Mouse (Mus musculus) A20 (cell line): ENCODE data around the gene Slc16a5.
A peak's percentile ranks its signal among the peaks of the same experiment; 100 is the strongest.
"Not testable (repeated sequence)": the region's sequence is repeated elsewhere in the genome, so short reads cannot be mapped to it uniquely, and the experiment has no call there.

Source experiments
- DNase-seq: peaks from one replicate; pipeline ENCODE4 v3.0.0-alpha.2; 2011; ENCODE audit warnings: low read depth, low spot score

The Slc16a5 gene

DNA sequence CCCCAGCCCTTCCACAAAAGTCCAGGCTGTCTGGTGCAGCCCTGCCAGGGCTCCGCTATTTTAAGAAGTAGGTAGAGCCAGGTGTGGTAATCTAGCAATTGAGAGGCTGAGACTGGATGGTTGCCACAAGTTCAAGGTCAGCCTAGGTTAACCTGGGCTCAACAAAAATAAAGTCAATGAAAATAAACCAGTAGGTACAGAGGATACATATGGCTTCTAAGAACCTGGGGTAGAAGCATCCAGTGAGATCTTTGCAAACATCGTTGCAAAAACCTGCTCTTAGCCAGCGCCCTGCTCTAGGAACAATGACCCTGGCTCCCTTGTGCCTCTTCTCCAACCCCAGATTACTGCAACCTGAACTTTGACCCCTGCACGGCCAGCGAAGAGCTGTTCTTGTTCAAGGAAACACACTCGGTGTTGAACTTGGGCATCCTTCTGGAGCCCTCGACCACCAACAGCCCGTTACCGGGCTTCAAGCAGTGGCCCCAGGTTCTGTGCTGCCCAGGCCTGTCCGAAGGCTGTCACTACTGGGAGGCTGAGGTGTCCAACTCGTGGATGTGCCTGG lies 14.9 kb upstream of the Slc16a5 start:
- no peak for DNase-seq

DNA sequence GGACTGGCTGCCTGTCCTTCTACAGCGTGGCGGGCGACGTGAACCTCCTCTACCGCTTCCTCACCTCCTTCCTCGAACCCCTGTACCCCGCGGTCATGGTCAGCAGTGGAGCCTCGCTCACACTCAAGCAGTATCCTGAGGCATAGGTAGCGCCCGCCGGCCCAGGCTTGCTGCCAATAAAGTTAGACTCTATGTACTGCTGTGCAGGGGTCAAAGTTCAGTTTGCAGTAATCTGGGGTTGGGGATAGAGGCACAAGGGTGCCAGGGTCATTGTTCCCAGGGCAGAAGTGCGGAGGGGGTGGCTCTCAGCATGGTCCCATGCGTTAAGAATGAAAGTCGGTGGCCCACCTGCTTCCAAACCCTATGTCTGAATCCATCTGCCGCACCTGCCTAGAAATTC lies 14.2 kb upstream of the Slc16a5 start:
- no peak for DNase-seq

DNA sequence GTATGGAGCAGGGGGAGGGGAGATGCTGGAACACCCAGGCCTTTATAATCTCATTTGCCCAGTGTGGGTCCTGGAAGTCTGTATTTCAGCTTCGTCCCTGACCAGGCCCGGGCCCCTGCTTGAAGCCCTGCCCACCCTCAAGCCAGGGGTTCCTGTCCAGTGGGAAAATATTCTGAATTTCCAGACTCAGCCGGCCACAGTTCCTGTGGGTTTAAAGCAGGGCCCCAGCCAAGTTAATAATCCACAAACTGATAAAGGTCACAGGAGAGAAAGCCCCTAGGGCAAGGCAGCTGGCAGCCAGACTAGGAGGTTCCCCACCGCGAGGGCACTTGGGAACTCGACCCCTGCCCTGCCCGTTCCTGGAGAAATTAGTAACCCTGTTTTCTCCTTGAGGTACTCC lies 13.3 kb upstream of the Slc16a5 start:
- no peak for DNase-seq

DNA sequence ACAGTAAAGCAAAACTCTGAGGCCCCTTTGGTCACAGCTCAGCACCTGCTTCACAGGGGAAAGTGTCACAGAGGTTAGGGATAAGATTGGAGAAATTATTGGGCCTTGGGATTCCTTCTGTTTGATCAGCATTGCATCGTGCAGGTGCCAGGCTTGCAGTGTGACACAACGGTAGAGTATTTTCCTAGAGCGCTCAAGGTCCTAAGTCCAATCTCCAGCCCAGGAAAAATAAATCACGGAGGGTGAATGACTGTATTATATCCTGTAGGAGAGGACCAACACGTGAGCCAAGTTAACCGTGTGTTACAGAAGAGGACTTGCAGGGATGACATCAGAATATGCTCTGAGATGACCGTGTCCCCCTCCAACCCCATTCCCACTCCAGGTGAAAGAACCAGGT lies 12.1 kb upstream of the Slc16a5 start:
- DNase-seq, result no peak

DNA sequence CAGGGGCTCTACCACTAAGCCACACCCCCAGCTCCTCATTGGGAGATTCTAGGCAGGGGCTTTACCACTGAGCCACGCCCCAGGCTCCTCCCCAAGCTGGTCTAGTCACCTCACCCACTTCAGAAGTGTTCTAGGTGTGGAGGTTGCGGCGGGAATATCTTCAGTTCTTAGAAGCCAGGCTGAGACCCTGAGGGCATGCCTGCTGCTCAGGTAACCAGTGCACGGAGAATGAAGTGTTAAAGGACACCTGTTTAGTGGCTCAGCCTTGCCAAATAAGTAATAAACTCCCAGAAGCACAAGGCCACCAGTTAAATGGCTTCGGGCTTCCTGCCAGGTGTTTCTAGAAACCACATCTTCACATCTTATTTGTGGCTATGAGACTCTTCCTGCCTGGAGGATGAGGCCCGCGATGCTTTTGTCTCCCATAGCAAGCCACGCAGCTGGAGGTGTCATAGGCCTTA lies 10.5 kb upstream of the Slc16a5 start:
- DNase-seq, result peak; percentile 20

DNA sequence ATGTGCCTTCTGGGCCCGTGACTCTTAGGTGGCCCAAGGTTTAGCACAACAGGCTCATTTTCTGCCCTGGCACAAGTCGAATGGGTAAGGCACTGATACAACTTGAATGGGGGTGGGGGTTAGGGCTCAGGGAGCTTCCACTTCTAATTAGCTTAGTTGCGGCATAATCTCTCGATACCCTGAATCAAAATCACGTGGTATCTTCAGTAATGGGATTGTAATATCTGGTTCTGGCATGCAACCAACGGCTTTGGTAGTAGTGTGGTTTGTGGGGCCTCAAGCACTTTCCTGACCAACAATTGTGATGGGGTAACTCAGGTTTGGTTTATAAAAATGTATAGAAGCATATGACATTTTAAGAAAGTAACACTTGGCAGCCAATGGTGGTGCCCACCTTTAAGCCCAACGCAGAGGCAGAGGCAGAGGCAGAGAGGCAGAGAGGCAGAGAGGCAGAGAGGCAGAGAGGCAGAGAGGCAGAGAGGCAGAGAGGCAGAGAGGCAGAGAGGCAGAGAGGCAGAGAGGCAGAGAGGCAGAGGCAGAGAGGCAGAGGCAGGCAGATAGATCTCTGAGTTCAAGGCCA lies 9.9 kb upstream of the Slc16a5 start:
- DNase-seq, result no peak

DNA sequence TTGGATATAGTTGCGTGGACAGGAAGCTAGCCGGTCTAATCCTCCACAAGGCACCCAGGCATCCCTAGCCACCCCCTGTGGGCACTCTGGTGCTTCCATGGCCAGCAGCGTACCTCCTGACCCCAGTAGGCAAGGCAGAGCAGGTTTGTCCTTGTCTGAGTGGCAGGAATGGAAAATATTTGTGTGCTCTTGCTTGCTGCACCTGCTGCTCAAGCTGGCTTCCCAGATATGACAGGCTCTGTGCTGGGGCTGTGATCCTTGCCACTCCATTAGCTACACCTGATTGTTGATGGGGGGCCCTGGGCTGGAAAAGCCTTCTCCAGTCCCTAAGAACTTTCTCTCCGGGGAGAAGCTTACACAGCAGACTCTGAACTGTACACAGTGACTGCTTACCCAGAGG lies 9.0 kb upstream of the Slc16a5 start:
- no peak for DNase-seq

DNA sequence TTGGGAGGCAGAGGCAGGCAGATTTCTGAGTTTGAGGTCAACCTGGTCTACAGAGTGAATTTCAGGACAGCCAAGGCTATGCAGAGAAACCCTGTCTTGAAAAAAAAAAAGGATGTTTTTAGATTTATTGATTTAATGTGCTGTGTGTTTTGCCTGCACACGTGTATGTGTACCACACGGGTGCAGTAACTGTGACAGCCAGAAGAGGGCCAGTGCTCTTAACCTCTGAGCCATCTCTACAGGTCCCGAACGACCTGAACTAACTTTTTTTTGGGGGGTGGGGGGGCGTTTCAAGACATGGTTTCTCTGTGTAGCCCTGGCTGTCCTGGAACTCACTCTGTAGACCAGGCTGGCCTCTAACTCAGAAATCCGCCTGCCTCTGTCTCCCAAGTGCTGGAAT lies 7.5 kb upstream of the Slc16a5 start:
- not testable (repeated sequence) for DNase-seq

DNA sequence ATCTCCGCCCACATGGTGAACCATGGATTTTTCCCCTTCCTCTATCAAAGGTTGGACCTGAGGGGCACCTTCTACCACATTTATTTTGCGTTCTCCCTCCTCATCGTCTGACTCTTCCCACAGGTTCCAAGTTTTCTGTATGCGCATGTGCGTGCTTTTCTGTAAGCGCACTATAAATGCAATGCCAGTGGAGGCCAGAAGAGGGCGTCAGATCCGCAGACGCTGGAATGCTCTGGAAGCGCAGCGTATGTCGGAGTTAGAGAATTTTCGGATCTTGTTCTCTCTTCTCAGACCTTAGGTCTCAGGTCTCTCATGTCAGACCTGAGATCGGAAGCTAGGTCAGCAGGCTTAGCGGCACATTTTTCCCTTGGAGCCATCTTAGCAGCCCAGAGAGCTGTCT lies 6.7 kb upstream of the Slc16a5 start:
- no peak for DNase-seq

DNA sequence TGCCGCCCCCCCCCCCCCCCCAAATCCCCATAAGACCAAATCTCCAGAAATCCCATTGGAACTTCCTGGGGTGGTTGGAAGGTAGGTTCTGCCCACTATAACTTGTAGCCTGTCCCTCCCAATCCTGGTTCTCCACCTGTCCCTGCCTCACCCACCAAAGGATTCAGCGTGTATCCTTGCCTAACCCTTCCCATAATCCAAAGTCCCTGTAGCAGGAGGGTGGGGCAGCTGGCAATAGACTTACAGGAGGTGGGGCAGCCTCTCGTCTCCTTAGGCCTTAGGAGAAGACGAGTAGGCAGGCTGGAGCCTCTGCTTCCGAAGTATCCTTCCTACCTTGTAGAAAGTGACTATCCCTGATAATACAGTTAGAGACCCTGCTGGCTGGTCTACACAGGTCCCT lies 6.1 kb upstream of the Slc16a5 start:
- DNase-seq, result no peak

DNA sequence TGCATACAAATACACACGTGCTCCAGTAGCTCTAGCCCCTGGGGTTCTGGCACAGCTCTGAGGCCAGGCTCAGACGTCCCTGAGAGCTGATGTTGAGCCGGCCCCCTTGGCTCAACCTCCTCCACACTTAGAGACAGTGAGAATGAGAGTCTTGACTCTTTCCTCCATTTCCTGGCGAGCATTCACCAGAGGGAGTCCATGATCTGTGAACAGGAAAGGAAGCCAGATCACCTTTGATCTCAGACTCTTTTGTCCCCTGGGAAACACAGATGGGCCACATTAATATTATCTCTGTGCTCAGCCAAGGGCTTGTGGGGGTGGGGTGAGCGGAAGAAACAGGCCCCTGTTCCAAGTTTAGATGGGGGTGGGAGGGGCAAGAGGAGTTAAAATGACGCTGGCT lies 4.9 kb upstream of the Slc16a5 start:
- DNase-seq, result no peak

DNA sequence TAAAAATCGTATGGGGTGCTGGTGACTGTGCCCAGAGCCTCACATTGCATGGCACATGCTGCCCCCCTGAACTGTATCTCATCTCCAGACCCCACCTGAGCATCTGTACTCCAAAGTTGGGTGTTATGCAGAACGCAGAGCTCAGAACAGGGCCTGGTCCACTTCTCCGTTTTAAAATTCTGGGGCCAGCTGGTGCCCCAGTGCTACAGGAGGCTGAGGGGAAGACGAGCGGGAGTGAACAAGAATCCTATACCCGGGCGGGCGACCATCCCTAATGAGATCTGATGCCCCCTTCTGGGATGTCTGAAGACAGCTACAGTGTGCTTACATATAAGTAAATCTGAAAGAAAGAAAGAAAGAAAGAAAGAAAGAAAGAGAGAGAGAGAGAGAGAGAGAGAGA lies 1.3 kb upstream of the Slc16a5 start:
- DNase-seq, result no peak

DNA sequence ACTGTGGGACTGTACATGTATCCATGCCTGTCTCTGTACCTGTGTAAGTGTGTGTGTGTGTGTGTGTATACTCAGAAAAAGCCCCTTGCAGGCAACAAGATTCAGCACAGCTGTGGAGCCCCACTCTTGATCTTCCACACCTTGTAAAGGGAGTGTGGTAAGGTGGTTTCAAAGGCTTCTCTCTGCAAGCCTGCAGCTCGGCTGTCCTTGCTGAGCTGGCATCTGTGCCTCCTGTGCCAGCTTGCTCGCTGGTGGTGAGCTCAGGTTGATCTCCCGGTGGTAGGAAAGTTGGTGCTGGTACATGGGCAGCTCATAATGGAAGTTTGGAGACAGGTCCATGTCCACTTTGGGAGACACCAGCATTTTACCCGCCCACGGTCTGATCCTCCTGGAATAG lies 430 bp upstream of the Slc16a5 start:
- no peak for DNase-seq

DNA sequence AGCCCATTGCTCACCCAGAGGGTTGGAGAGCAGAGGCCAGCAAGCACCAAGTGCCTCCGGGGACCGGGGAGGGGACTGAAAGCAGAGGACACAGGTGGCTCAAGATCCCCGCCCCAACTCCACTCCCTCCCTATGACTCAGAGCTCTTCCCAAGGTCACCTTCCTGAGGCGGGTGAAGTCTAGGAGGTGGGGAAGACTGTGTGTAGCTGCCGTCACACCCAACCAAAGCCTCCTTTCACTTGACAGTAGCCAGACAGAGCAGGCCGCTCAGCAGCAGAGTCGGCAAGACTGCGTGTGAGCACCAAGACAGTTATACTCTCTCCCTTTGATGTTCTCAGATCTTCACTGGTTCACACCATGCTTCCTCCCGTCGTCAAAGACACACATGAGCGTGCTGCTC lies 1.1 kb downstream of the Slc16a5 start:
- DNase-seq, result no peak

DNA sequence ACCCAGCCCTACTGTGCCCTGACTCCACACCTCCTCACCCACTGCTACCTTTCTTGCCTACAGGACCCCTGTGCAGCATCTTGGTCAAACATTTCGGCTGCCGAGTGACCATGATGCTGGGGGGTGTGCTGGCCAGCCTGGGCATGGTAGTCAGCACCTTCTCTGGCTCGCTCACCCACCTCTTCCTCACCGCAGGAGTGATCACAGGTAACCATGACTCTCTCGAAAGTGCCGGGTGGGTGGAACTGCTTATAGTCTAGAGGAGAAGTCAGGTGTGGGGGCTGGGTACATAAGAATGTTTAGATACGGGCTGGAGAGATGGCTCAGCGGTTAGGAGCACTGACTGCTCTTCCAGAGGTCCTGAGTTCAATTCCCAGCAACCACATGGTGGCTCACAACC lies 2.6 kb downstream of the Slc16a5 start:
- no peak for DNase-seq

DNA sequence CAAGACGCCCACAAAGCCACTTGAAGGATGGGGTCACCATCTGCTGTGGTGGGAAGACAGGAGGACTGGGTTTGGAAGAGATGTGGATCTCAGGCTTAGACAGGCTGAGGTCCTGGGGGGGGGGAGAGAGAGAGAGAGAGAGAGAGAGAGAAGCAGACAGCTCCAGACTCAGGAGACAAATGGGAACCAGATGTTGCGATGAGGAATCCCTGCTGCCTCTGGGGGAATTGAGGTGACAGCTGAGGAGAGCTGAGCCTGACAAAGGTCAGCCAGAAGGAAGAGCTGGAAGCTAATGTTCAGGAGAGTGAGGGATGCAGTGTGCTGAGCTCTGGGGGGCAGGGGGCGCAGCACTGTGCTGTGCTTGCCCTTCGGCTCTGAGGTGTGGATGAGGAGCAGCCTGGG lies 4.9 kb downstream of the Slc16a5 start:
- DNase-seq, result no peak

DNA sequence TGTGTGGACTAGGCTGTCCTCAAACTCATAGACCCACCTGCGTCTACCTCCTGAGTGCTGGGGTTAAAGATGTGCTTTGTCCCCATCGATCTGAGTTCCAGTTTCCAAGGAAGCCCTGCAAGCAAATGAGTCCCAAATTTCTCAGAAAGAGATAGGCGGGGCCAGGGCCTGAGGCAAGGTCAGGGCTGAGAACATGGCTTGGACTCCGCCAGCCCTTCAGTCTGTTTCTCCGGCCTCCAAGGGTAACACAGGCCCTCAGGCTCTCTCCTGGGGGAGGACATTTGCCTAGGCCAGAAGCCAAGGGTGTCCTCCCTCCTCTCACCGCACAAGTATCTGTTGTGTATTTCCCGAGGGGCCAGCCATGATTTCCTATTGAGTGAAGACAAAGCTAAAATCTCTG lies 9.9 kb downstream of the Slc16a5 start:
- DNase-seq, result no peak

DNA sequence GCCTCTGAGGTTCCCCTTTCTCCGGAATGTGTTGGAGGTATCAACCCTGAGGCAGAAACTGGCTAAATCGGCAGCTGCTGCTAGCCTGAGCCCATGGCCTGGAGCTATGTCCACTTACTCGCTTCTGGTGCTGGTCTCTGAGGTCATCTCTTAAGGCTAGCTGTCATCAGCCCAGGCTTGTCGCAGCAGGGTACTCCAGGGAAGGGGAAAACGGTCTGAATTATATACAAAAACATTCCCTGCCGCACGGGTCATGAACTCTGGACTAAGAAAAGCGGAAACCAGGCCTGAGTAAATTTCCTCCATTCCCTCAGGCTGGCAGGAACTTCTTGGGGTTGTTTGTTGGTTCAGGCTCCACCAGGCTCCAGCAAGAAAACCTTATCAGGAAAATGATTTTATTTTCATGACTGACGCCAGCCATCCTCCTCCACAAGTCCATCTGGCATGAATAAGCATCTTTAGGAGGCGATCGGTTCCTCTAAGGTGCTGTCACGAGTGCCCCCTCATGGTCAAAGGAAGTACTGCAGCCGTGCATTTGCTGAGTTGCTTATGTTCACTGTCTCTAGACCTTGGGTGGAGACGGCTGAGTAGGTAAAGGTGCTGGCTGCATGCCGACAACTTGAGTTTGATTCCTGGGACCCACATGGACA lies 11.5 kb downstream of the Slc16a5 start:
- peak; percentile 91 for DNase-seq

DNA sequence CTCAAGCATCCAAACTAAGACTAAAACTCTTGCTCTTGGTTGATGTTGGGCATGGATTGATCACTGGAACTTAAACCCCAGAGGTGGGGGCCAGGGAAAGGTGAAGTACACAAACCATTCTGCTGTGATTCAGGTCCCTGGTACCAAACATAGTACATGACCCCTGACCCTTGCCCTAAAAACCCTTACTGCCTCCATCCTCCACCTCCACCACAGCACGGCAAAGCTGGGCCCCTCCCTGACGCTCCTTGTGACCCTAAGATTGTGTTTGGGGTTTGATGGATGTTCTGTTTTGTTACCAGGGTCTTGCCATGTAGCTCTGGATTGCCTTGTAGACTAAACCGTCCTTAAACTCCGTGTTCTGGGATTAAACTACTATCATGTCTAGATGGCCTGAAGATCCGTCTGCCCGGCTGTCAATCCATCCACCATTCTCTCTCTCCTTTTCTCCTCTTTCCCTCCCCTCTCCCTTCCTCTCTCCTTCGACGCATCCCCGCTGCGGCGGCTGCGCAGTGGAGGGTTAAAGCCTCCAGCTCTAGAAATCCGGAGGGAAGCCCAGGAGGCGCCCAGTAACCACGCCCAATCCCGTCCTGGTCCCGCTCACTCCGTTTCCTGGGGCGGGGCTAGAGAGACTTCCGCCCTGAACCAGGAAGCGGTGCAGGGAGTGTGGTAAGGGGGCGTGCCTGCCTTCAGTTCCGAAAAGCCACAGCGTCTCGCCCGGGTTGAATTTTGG lies 12.9 kb downstream of the Slc16a5 start, which contains the start of gene Armc7:
TSS of gene Armc7 (plus strand) at position 643 of the 733 bp plus-strand sequence.
- DNase-seq, result peak; percentile 93

DNA sequence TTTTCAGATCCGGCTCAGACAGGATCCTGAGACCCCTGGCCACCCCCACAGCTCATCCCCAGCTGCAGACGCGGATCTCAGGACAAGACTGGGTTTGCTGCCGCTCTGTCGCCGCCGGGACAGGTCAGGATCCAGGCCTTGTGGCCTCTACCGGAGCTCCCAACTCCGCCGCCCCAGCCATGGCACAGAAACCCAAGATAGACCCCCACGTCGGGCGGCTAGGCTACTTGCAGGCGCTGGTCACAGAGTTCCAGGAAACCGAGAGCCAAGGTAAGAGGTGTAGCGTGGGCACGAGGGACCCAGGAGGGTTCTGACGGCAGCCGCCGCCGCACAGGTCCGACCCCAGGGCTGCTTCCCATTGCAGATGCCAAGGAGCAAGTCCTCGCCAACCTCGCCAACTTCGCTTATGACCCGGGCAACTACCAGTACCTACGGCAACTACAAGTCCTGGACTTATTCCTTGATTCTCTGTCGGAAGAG lies 13.5 kb downstream of the Slc16a5 start:
- no peak for DNase-seq

DNA sequence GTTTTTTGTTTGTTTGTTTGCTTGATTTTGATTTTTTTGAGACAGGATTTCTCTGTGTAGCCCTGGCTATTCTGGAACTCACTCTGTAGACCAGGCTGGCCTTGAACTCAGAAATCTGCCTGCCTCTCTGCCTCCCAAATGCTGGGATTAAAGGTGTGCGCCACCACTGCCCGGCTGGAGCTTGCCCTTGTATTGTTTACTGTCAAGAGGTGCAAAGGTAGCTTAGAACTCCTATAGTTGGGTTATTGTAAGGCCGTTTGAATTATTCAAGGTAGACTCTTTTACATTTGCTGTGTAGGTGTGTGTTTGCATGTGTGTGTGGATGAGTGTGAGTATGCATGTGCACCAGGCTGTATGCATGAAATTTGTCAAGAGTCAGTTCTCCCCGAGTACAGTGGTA lies 14.4 kb downstream of the Slc16a5 start:
- not testable (repeated sequence) for DNase-seq

DNA sequence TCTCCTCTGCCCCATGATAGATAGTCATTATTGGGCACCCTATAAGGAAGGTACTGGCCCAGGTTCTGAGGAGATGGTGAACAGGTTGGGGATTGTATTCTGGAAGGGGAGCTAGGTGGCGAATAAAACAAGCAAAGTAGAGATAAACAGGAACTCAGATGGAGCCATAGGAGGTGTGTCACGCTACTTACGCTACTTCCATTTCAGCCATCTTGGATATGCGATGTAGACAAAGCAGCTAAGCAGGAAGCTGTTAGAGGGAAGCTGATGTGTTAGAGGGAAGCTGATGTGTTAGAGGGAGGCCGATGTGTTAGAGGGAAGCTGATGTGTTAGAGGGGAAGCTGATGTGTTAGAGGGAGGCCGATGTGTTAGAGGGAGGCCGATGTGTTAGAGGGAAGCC lies 15.1 kb downstream of the Slc16a5 start:
- not testable (repeated sequence) for DNase-seq
